Mouse (Mus musculus): ENCODE data around the gene Tanc2.

- TF ChIP-seq CTCF (IDR thresholded peaks at IDR 0.05; ENCODE audit: borderline replicate concordance, extremely low read depth, insufficient read depth, insufficient read length) (no peak), POLR2A (IDR thresholded peaks at IDR 0.05; ENCODE audit: borderline replicate concordance, extremely low read depth, insufficient read depth, insufficient read length, poor library complexity, severe bottlenecking) (no peak)
These were observed 319.8 kb downstream of the Tanc2 start for GRCm38 (mm10) chr11:105909617-105910016.

Data from brain, embryonic 14.5 days (tissue).